Mouse (Mus musculus) hindbrain, embryonic 16.5 days (tissue): ENCODE measurements around the gene Nop9. TPM values are rescaled to one million over a fixed set of nuclear protein-coding genes. Genes with fewer than 3 reads are reported as not detected.

Source experiments
- ATAC-seq: fragments of 200-750 bp; cut with Nextera tagmentation; 2 replicates; pipeline ENCODE4 v1.8.0; 2017; ENCODE audit warnings: moderate TSS enrichment, moderate library complexity
- H3K27ac ChIP-seq: fragments of 300-500 bp; sonication (generic); 2 replicates; pipeline ENCODE4 v1.5.1; 2014; ENCODE audit warnings: low read depth, mild to moderate bottlenecking, control low read depth, low read length, moderate library complexity
- H3K27me3 ChIP-seq: fragments of 300-500 bp; sonication (generic); replicated peaks from 2 replicates; pipeline ENCODE4 v1.6.1; 2014; ENCODE audit warnings: low read length; ENCODE audit not compliant: control insufficient read depth, insufficient read depth
- H3K36me3 ChIP-seq: fragments of 300-500 bp; sonication (generic); 2 replicates; pipeline ENCODE4 v1.6.1; 2014; ENCODE audit warnings: mild to moderate bottlenecking, low read length, moderate library complexity, mixed read lengths; ENCODE audit not compliant: control insufficient read depth, insufficient read depth
- H3K4me1 ChIP-seq: fragments of 300-500 bp; sonication (generic); 2 replicates; pipeline ENCODE4 v1.6.1; 2014; ENCODE audit warnings: low read depth, low read length; ENCODE audit not compliant: control insufficient read depth, insufficient read depth
- H3K4me2 ChIP-seq: fragments of 300-500 bp; sonication (generic); 2 replicates; pipeline ENCODE4 v1.6.1; 2014; ENCODE audit warnings: mild to moderate bottlenecking, low read length, control low read depth, moderate library complexity
- H3K4me3 ChIP-seq: fragments of 300-500 bp; sonication (generic); 2 replicates; pipeline ENCODE4 v1.5.1; 2014; ENCODE audit warnings: mild to moderate bottlenecking, low read length, control low read depth, moderate library complexity
- H3K9ac ChIP-seq: fragments of 300-500 bp; sonication (generic); 2 replicates; pipeline ENCODE4 v1.6.1; 2014; ENCODE audit warnings: low read depth, mild to moderate bottlenecking, control low read depth, low read length, moderate library complexity
- H3K9me3 ChIP-seq: fragments of 300-500 bp; sonication (generic); 2 replicates; pipeline ENCODE4 v1.6.1; 2014; ENCODE audit warnings: mild to moderate bottlenecking, low read length, moderate library complexity; ENCODE audit not compliant: control insufficient read depth
- WGBS: fragments of 180-500 bp; shearing (Covaris S2); extraction: QIAGEN DNeasy Blood & Tissue Kit; methylation state at CpG from one replicate; pipeline ENCODE4 v1.1.7; 2014; 5-methylcytosine and 5-hydroxymethylcytosine counted together
- polyA plus RNA-seq: library from polyadenylated mRNA; unstranded; fragments of >200 nt; fragmentation: Nextera tagmentation; extraction: Ambion mirVana; gene quantifications from 2 replicates; pipeline ENCODE4 v1.2.1, GENCODE M21; 2015

The Nop9 gene
- polyA plus RNA-seq, 1 experiment from 2014 or later = 27.1 TPM

DNA sequence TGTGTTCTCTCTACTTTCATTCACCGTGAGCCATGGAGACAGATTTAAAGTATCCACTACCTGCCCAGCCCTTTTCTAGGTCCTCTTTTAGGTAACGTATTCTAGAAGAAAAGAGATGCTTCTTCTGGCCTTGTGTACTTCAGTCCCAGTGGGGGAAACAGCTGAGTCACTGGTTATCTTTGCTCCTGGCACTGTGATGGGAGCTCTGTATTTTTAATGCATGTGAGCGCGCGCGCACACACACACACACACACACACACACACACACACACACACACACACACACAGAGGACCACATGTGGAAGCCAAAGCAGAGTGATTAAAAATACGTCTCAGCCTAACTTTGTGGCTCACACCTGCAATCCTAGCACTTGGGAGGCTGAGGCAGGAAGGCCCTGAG is 22.1 kb upstream of the Nop9 start:
- no peak overlapping the region for H3K9ac ChIP-seq
- H3K27ac ChIP-seq = no peak overlapping the region
- WGBS = 93% methylated on average over 7 of the region's 7 CpGs
- no peaks in the 10 kb centered on the region for H3K9me3 ChIP-seq
- H3K4me1 ChIP-seq = peaks cover 8% of the 10 kb centered on the region
- H3K27me3 ChIP-seq = no peaks in the 10 kb centered on the region
- peaks cover 2% of the 10 kb centered on the region; the same call in 1 of the 2 replicates for H3K36me3 ChIP-seq
- H3K4me2 ChIP-seq = no peak overlapping the region
- no peak overlapping the region for H3K4me3 ChIP-seq
- no peak for ATAC-seq

DNA sequence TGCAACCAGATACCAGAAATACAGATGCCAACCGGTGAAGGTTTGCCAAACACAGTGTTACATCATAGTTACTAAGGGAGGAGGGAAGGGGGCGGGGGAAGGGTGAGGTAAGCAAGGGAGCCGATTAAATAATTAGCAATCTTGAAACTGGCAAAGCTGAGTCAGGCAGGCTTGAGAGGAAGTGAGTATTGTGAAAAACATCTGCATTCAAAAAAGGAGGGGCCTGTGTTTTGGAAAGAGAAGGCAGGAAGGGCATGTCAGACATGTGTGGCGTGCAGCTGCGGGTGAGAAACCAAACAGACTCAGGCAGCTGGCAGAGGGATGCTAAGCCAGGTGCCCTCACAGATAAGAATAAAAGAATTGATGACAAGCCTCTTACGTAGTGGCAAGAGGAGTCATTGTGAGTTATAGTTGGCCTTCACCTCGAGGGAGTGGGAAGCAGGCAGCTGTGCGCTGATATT is 21.1 kb upstream of the Nop9 start:
- Histone ChIP-seq H3K27ac (no peak overlapping the region), H3K4me1 (peaks cover 8% of the 10 kb centered on the region), H3K4me3 (no peak overlapping the region), H3K4me2 (no peak overlapping the region), H3K9ac (no peak overlapping the region), H3K36me3 (no peaks in the 10 kb centered on the region), H3K9me3 (no peaks in the 10 kb centered on the region), H3K27me3 (no peaks in the 10 kb centered on the region)
- no peak for ATAC-seq
- WGBS = 67% methylated on average over 8 of the region's 8 CpGs

- Histone ChIP-seq H3K4me2 (no peak overlapping the region), H3K36me3 (no peaks in the 10 kb centered on the region), H3K4me1 (peaks cover 8% of the 10 kb centered on the region), H3K9ac (no peak overlapping the region), H3K4me3 (no peak overlapping the region), H3K27ac (no peak overlapping the region), H3K9me3 (no peaks in the 10 kb centered on the region), H3K27me3 (no peaks in the 10 kb centered on the region)
- ATAC-seq = no peak
These were observed 19.2 kb upstream of the Nop9 start for GRCm38 (mm10) chr14:55726261-55726660.

GRCm38 (mm10) chr14:55727889-55728685 is 17.4 kb upstream of the Nop9 start:
- Histone ChIP-seq H3K4me1 (peaks cover 3% of the 10 kb centered on the region), H3K4me2 (no peak overlapping the region), H3K4me3 (no peak overlapping the region), H3K36me3 (no peaks in the 10 kb centered on the region), H3K9me3 (no peaks in the 10 kb centered on the region), H3K9ac (no peak overlapping the region), H3K27ac (no peak overlapping the region), H3K27me3 (no peaks in the 10 kb centered on the region)
- ATAC-seq = no peak
- 69% methylated on average over 8 of the region's 8 CpGs for WGBS

GRCm38 (mm10) chr14:55730116-55730515 is 15.4 kb upstream of the Nop9 start:
- H3K9me3 ChIP-seq = no peaks in the 10 kb centered on the region
- WGBS = 59% methylated on average over 7 of the region's 7 CpGs
- peaks cover 3% of the 10 kb centered on the region for H3K4me1 ChIP-seq
- no peak overlapping the region for H3K4me3 ChIP-seq
- peak; percentile 55; the same call in 1 of the 2 replicates for ATAC-seq
- no peak overlapping the region for H3K9ac ChIP-seq
- no peak overlapping the region for H3K4me2 ChIP-seq
- H3K27me3 ChIP-seq = no peaks in the 10 kb centered on the region
- H3K36me3 ChIP-seq = no peaks in the 10 kb centered on the region
- peak overlapping the region; percentile 71 for H3K27ac ChIP-seq

- no peaks in the 10 kb centered on the region for H3K27me3 ChIP-seq
- H3K36me3 ChIP-seq = no peaks in the 10 kb centered on the region
- H3K4me3 ChIP-seq = no peak overlapping the region
- no peak overlapping the region for H3K9ac ChIP-seq
- peak; percentile 92 for ATAC-seq
- H3K9me3 ChIP-seq = no peaks in the 10 kb centered on the region
- no peak overlapping the region; the same call in 1 of the 2 replicates for H3K4me2 ChIP-seq
- peak overlapping the region; percentile 71 for H3K27ac ChIP-seq
- H3K4me1 ChIP-seq = peaks cover 3% of the 10 kb centered on the region
- 65% methylated on average over 7 of the region's 7 CpGs for WGBS
These were observed 14.9 kb upstream of the Nop9 start for GRCm38 (mm10) chr14:55730531-55731032.

DNA sequence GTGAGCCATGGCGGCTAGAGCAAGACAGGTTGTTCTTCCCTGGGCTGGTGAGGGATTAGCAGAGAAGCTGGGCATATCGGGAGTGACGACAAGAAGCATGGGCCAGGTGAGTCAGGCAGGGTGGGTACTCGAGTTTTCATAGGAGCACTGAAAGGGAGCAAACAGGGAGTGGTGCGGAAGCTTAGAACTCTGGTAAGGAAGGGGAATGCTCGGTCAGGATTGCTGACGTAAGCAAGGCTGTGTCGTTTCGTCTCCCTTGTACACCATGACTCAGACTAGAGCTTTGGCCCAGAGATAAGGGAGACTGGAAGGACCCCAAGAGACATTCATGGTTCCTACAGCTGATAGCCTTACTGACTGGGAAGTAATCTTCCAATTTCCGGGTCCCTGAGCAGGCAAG is 11.6 kb upstream of the Nop9 start:
- peaks cover 3% of the 10 kb centered on the region for H3K4me1 ChIP-seq
- H3K27ac ChIP-seq = no peak overlapping the region
- H3K4me3 ChIP-seq = no peak overlapping the region
- WGBS = 77% methylated on average over 10 of the region's 10 CpGs
- no peak for ATAC-seq
- peaks cover 6% of the 10 kb centered on the region for H3K36me3 ChIP-seq
- H3K4me2 ChIP-seq = no peak overlapping the region
- no peaks in the 10 kb centered on the region for H3K27me3 ChIP-seq
- no peak overlapping the region for H3K9ac ChIP-seq
- no peaks in the 10 kb centered on the region for H3K9me3 ChIP-seq

DNA sequence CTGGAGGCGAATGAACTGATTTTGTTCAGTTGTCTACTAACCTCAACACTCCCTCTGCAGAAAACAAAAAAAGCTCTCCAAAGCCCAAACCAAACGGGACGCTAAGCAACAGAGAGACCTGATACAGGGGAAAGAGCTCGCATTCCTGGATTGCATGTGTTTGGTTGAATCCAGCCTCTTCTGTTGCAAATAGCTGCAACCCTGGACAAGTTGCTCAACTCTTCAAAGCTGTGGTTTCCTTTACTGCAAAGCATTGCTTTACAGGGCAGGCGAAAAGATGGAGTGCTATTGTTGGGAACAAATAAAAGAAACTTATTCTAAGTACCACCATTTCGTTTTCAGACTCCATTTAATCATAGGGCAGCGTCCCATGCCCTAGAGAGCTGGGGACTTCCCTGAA is 10.6 kb upstream of the Nop9 start:
- ATAC-seq = no peak
- Histone ChIP-seq H3K9ac (no peak overlapping the region), H3K27me3 (no peaks in the 10 kb centered on the region), H3K4me2 (no peak overlapping the region), H3K4me1 (peaks cover 3% of the 10 kb centered on the region), H3K36me3 (peaks cover 16% of the 10 kb centered on the region), H3K9me3 (no peaks in the 10 kb centered on the region), H3K27ac (no peak overlapping the region), H3K4me3 (no peak overlapping the region)
- WGBS = 78% methylated on average over 7 of the region's 7 CpGs

DNA sequence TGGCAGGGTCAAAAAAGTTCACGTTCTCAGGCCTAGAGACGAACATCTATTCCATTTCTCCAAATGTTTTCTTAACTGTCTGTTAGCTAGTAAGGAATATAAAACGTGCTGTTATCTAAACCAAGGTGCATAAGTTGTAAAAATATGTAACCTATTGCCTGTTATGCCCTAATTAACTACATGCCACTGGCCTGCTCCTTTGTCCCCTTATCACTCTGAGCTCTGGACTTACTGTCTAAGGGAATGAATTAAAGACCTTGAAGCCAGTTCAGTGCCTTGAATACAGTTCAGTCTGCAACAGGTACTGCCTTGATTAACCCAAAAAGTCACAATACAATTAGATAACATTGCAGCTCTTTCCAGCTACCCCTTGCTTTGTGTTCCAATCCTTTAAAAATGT is 10.2 kb upstream of the Nop9 start:
- Histone ChIP-seq H3K4me2 (no peak overlapping the region), H3K27me3 (no peaks in the 10 kb centered on the region), H3K36me3 (peaks cover 17% of the 10 kb centered on the region), H3K9ac (no peak overlapping the region), H3K27ac (no peak overlapping the region), H3K4me1 (peaks cover 3% of the 10 kb centered on the region; the same call in 1 of the 2 replicates), H3K9me3 (no peaks in the 10 kb centered on the region), H3K4me3 (no peak overlapping the region)
- no peak for ATAC-seq
- WGBS = 73% methylated on average over 3 of the region's 3 CpGs
